Mouse (Mus musculus) fibroblast of lung, adult 2 months (primary cell): ENCODE measurements around the gene Plxnb3.

Experiments used
- DNase-seq: peaks from one replicate; pipeline ENCODE4 v3.0.0-alpha.2; 2011; ENCODE audit warnings: low read depth

Plxnb3 gene

GRCm38 (mm10) chrX:73785666-73786065 lies 28.8 kb downstream of the Plxnb3 start:
- no peak for DNase-seq

GRCm38 (mm10) chrX:73786364-73787224 lies 29.7 kb downstream of the Plxnb3 start, which contains the start of the genes Idh3g and Ssr4:
Gene Idh3g, minus strand, starts transcription at chrX:73786897.
Gene Ssr4, plus strand, starts transcription at chrX:73787028.
- peak; percentile 94 for DNase-seq

GRCm38 (mm10) chrX:73787225-73787558 lies 30.3 kb downstream of the Plxnb3 start:
- no peak for DNase-seq

- no peak for DNase-seq
Measured at GRCm38 (mm10) chrX:73788501-73788900, 31.6 kb downstream of the Plxnb3 start.

- DNase-seq = no peak
Measured at GRCm38 (mm10) chrX:73793039-73793438, 36.1 kb downstream of the Plxnb3 start.

GRCm38 (mm10) chrX:73793505-73793904 lies 36.6 kb downstream of the Plxnb3 start:
- DNase-seq = no peak

GRCm38 (mm10) chrX:73797511-73797910 lies 40.6 kb downstream of the Plxnb3 start:
- DNase-seq = no peak

GRCm38 (mm10) chrX:73798502-73798901 lies 41.6 kb downstream of the Plxnb3 start:
- DNase-seq = peak; percentile 18

- no peak for DNase-seq
Measured at GRCm38 (mm10) chrX:73805814-73806213, 48.9 kb downstream of the Plxnb3 start.

GRCm38 (mm10) chrX:73815072-73815471 lies 58.2 kb downstream of the Plxnb3 start:
- no peak for DNase-seq

GRCm38 (mm10) chrX:73816596-73817314 lies 59.9 kb downstream of the Plxnb3 start:
- no peak for DNase-seq
